Mouse (Mus musculus) ovary, postnatal 14 days (tissue): ENCODE data around the gene Gm45713.
"Not testable (repeated sequence)": the region's sequence is repeated elsewhere in the genome, so short reads cannot be mapped to it uniquely, and the experiment has no call there.

Source experiments
- DNase-seq: peaks from one replicate; pipeline ENCODE4 v3.0.0; 2022; ENCODE audit warnings: low spot score

Gm45713 gene

DNA sequence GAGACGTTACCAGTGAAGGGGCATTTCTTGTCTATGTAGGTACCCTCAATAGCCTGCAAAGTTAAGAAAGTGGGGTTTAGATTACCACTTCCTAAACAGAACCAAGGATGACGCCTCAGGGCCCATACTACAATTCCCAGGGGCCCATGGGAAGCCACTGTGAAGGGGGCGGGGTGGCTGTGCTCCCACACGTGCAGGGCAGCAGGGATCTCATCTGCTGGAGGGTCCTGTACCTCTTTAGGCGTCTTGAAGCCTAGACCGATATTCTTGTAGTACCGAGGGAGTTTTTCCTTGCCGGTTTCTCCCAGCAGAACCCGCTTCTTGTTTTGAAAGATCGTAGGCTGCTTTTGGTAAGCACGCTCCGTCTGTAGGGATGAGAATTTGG, 12.9 kb downstream of the Gm45713 start:
- no peak for DNase-seq

- no peak for DNase-seq
These were observed 13.4 kb downstream of the Gm45713 start for GRCm38 (mm10) chr7:45122561-45123185.

DNA sequence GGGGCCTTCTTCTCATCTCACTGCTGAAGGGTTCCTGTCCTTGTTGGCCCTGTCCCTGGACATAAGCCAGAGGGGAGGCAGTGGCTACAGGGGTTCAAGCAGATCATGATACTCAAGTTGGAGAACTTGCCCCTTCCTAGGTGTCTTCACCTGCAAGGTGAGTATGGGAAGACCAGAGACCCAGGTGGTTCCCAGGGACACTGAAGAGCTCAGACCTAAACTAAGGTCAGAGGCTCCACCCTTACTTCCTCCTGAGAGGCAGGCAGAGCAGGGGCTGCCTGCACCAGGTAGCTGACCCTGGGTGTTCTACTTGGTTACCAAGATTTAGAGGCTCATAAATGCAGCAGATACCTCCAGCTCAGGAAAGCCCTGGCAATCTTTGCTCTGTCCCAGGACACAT, 14.1 kb downstream of the Gm45713 start:
- DNase-seq = no peak

- DNase-seq = no peak
These were observed 14.6 kb downstream of the Gm45713 start for GRCm38 (mm10) chr7:45121404-45121803.

DNA sequence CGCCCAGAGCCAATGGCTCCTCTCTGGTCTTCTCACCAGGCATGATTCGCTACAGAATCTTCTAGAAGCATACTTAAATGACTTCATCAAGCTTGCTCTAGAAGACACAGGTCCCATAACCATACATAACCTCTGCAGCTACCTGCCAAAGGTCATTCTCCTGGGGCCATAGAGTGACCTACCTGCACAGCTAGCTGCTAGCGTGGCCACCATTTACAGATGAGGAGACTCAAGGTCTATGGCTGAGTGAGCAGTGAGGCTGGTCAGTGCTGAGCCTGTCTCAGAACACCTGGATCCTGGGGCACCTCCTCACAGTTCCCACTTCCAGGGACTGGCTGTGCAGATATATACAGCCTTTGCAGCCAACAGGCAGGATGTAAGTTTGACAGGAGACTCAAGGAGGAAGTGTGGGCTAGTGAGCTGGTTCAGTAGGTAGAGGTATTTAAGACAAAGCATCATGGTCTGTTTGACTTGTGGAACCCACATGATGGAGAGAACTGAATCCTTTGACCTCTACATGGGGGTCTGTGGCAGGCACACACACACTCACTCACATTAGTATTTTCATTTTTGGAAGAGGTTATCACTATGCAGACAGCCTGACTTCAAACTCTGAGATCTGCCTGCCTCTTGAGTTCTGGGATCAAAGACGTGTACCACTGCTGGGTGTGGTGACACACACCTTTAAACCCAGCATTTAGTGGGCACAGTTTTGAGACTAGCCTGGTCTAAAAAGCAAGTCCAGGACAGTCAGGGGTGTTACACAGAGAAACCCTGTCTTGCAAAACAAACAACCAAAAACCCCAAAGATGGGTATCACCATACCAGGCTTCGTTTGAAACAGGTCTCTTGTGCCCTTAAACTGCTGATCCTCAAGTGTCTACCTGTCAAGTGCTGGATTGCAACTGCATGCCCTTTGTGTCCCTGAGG, 16.0 kb downstream of the Gm45713 start:
- DNase-seq = no peak

- DNase-seq = no peak
These were observed 17.7 kb downstream of the Gm45713 start for GRCm38 (mm10) chr7:45118336-45118735.

- DNase-seq = no peak
These were observed 18.5 kb downstream of the Gm45713 start for GRCm38 (mm10) chr7:45117566-45117965.

GRCm38 (mm10) chr7:45113476-45113875, 22.6 kb downstream of the Gm45713 start:
- no peak for DNase-seq

DNA sequence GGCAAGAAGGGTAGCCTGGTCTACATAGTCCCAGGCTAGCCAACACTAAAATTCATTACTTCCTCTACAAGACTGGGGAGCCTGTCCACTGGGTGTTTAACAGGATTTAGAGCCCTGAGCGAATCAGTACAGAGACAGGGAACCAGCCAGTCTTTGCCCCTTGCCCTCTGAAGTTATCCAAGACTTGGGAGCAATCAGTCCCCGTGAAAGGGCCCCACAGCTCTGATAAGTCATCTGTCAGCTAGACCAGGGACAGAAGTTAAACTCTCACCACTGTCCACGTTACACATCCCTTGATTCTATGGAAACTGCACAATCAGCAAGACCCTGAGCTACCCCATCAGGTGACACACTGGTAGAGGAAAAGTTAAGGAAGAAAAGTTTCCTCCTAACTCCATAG, 23.5 kb downstream of the Gm45713 start:
- DNase-seq = no peak

GRCm38 (mm10) chr7:45111940-45112339, 24.1 kb downstream of the Gm45713 start:
- DNase-seq = no peak

DNA sequence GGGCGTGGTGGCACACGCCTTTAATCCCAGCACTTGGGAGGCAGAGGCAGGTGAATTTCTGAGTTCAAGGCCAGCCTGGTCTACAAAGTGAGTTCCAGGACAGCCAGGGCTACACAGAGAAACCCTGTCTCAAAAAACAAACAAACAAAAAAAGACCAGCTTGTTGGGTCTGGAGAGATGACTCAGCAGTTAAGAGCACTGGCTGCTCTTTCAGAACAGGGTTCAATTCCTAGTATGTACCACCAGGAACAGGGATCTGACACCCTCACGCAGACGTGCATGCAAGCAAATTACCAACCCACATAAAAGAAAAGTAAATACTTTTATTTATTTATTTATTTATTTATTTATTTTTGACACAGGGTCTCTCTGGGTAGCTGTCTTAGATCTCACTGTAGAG, 25.9 kb downstream of the Gm45713 start:
- not testable (repeated sequence) for DNase-seq

GRCm38 (mm10) chr7:45107052-45107645, 28.9 kb downstream of the Gm45713 start:
- DNase-seq = no peak

DNA sequence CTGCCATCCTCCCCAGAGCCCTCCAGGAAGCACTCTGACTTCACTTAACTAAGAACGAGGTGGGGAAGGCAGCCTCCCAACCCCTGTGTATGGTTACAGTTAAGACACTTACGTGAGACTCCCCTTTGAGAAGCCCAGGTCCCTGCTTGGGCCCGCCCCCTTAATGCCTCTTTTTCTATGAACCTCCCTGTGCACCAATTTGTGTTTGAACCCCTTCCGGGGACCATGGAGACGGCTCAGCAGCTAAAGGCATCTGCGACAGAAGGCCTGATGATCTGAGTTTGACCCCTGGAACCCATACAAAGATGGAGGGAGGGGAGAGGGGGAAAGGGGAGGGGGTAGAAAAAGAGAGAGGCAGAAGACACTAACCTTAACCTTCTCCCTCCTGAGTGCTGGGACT, 29.6 kb downstream of the Gm45713 start:
- DNase-seq = no peak

DNA sequence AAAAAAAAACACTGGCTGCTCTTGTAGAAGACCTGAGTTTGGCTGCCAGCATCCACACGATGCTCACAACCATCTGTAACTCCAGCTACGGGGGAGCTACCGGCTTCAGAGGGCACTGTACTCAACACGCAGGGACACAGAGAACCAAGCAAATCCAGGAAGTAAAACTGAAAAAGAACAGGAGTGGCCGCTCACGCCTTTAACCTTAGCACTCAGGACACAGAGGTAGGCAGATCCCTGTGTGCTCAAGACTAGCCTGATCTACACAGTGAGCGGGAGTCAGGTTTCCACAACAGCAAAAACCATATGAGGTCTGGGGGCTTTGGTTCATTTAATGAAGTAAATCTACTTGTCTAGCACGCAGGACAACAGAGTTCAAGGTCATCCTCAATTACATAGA, 30.5 kb downstream of the Gm45713 start:
- no peak for DNase-seq

DNA sequence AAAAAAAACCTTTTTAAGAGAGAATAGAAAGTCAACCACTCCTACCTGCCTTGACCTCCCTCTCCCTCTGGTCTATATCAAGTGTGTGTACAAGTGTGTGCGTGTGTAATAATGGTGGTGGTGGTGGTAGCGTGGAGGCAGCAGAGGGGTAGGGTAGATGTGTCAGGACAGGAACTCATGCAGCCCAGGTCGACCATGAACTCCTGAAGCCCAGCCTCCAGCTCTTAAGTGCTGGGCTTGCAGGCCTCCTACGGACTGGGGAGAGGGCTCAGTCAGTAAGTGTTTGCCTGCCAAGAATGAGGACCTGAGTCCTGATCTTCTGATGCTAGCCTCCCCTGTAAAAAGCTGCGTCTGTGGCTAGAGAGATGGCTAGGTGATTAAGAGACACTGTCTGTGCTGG, 31.1 kb downstream of the Gm45713 start:
- no peak for DNase-seq

DNA sequence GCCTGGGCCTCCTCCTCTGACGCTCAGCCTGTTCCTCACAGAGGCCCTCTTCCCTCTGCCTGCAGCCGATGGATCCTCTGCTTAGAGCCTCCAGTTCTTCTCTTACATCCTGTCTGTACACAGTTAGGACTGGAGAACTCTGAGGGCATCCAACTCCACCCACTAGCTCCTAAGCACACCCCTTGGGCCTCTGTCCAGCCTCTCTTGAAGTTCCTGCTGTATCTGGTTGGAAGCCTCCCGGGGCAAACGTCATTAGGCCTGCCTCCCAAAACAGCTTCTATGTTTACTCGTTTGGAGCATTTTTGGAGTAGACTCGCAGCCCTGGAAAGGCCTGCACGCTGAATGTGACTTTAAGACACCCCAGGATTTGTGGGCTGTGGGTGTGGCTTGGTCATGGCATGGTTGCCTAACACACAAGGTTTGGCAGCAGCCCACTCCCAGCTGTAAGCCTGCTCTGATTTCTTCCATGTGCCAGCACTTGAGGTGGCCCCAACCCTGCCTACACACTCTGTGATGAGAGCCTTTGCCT, 32.3 kb downstream of the Gm45713 start, which contains the start of gene Fcgrt:
Fcgrt (minus strand) TSS at position 200 of the 529 bp plus-strand sequence.
- peak; percentile 84 for DNase-seq

DNA sequence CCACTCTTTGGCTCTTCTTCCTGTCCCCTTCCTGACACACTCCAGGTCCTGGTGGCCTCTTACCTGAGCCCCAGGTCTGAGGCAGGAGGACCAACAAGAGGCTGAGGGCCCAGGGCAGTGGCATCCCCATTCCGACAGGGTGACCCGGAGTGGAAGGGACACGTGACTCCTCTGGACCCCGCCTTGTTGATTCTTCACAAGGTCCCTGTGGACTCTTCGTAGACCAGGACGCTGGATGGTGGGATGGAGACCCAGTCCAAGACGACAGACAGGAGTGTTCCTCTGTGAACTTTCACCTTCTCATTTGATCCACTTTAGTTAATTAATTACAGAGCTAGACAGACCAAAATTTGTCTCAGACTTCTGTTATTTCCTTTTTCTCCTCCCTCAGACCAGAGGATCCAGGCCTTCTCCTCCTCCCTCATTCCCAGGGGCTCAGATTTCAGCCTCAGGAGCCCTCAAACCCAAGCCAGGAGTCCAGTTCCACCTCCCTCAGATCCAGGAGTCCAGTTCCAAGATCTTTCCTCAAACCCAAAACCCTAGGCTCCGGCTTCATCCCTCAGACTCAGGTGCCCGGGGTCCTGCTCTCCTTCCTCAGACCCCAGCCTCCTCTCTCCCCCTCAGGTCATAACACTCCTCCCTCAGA, 33.0 kb downstream of the Gm45713 start:
- DNase-seq = no peak

- no peak for DNase-seq
These were observed 33.6 kb downstream of the Gm45713 start for GRCm38 (mm10) chr7:45102441-45102840.

DNA sequence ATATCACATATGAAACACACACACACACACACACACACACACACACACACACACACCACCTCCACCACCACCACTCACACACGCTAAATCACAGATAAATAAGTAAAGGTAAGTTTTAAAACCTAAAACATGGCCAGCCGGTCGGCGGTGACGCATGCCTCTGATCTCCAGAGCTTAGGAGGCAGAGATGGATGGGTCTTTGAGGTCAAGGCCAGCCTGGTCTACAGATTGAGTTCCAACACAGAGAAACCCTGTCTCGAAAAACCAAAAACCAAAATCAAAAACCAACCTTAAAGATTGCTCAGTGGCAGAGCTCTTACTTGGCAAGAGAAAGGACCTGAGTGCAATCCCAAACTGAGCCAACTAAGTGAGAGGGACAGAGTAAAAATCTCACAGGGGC, 36.0 kb downstream of the Gm45713 start:
- DNase-seq = no peak

- no peak for DNase-seq
These were observed 37.3 kb downstream of the Gm45713 start for GRCm38 (mm10) chr7:45098541-45099240.

GRCm38 (mm10) chr7:45097479-45097878, 38.6 kb downstream of the Gm45713 start:
- no peak for DNase-seq

GRCm38 (mm10) chr7:45095965-45096364, 40.1 kb downstream of the Gm45713 start:
- DNase-seq = not testable (repeated sequence)
